Mouse (Mus musculus) lung, postnatal 0 days (tissue): ENCODE measurements around the gene Tmem184a.

ENCODE experiments used
- CTCF ChIP-seq: IDR thresholded peaks from 2 replicates; pipeline ENCODE4 v1.5.1; 2016; ENCODE audit warnings: antibody characterized with exemption, mild to moderate bottlenecking
- EP300 ChIP-seq: IDR thresholded peaks from 2 replicates; pipeline ENCODE4 v1.6.1; 2016; ENCODE audit warnings: antibody characterized with exemption, mild to moderate bottlenecking, control low read depth

GRCm38 (mm10) chr5:139799801-139800590 lies 19.7 kb downstream of the Tmem184a start:
- TF ChIP-seq CTCF (no peak), EP300 (no peak)
